Mouse (Mus musculus): Measurements from ENCODE around the gene Acss3.
A peak's percentile ranks its signal among the peaks of the same experiment; 100 is the strongest.

The Acss3 gene

DNA sequence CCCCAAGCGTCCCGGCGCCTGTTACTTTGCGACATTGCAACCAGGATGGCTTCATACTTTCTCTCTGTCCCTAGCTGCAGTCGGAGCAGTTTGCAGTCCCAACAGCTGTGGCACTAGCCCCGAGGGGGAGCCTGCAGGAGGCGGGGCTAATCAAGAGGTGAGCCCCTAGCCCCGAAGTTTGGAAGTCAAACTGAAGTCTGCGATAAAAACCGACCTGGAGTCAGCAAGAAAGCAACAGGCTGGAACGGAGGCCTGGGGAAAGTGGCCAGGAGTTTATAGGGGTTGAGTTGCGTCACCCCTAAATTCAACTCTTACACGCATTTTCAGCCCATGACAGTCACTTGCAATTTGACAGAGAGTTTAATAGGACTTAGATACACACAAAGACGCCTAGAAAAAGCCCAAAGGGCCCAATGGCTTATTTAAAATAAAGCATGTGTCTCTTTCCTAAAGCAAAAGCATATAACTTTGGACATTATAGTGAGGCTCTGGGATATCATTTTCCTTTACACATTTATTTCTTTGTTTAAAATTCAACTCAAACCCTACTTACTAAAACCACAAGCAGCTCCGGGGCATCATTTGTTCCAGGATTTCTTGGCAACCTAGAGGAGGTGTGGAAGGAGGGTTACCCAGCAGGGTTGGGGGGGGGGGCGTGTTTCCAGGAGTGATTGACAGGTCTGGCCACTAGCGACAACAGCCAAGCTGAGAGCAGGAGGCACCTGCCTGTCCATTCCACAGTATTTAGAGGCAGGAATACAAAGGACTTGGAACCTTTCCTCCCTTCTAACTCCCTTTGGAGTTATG is at the start of gene Acss3:
TSS of gene Acss3 (minus strand) at position 140 of the 807 bp plus-strand sequence.
- no peak for DNase-seq (ENCODE audit: low read depth, low spot score)

DNA sequence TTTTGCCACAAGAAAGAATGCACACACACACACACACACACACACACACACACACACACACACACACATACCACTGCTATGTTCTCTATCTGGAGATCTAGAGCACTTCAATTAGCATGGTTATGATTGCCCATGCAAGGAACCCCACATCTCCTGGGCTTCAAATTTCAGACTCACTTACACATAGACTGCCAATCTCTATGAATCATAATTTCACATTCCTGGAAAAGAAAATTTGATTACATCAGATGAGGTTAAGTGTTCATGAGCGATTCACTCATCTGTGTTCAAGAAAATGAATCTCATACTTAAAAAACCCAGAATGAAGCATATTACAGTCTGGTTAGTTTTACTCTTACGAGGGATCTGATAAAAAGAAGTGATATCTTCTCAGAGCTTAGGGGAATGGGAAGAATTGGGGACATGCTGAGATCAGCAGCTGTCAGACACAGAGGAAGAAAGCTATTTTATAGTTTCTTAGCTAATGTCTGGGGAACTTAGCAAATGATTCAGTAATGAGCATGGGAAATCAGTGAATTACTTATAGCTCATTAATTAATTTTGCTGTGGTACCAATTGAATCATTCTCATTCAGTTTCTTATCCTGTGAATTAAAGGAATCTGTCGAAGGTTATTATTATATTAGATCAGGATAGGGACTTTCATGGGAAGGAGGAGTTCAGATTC is 48.7 kb upstream of the Acss3 start:
- DNase-seq (ENCODE audit: low read depth, low spot score): peak; percentile 9

- no peak for DNase-seq (ENCODE audit: low read depth, low spot score)
These were observed 43.0 kb upstream of the Acss3 start for GRCm38 (mm10) chr10:107166486-107166885.

- no peak for DNase-seq (ENCODE audit: low read depth, low spot score)
These were observed 25.3 kb upstream of the Acss3 start for GRCm38 (mm10) chr10:107148759-107149158.

DNA sequence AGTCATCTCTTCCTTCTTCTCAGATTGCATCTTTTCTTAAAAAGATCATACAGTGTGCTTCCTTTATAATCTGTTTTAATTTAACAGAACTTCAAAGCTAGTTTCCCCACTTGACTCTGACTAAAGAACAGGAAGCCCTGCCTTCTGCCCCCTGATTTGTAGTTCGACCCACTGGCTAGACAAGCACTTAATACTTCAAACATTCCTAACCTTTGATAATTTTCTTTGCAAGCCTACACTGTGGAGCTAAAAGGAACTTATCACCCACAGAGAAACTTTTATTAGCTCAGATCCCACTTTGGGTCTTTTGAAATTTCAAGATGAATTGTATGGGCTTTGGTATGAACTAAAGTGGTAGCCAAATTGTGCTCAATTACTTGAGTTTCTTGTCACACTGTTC is 20.5 kb upstream of the Acss3 start:
- no peak for DNase-seq (ENCODE audit: low read depth, low spot score)

- no peak for DNase-seq (ENCODE audit: low read depth, low spot score)
These were observed 19.4 kb upstream of the Acss3 start for GRCm38 (mm10) chr10:107142910-107143309.

DNA sequence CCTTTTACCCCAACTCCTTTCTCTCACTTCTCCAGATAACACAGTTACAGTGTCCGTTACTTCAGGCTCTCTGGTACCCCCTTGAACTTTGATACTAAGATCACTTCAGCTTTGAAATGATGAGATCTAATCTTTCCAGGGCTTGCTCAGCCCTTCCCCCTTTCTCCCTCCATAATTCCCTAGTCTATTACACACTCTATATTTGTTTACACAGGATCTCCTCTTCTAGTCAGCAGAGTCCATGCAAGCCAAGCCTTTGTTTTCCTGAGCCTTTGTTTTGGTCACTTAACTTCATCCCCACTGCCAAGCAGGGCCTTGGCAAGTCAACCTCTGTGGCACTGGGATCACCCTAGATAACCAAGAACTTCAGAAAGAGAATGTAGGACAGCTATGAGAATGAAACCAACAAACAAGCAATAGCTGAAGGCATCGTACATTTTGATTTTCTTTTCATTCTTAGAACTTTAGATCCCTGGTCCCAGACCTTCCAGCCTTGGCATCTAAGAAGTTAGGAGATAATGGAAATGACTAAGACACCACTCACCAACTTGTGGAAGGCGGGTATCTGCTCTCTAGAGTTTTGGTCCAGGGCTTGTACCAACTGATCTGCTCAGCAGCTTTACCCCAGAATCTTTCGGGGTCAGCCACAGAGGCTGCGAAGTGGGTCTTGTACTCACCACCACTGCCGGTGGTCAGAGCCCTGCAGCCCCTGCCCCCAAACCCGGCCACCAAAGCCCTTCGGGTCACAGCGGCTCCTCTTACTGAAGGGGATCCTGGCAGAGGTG is 532 bp downstream of the Acss3 start:
- no peak for DNase-seq (ENCODE audit: low read depth, low spot score)

- no peak for DNase-seq (ENCODE audit: low read depth, low spot score)
These were observed 2.2 kb downstream of the Acss3 start for GRCm38 (mm10) chr10:107121301-107121700.

GRCm38 (mm10) chr10:107119135-107119534 is 4.3 kb downstream of the Acss3 start:
- DNase-seq (ENCODE audit: low read depth, low spot score): no peak

DNA sequence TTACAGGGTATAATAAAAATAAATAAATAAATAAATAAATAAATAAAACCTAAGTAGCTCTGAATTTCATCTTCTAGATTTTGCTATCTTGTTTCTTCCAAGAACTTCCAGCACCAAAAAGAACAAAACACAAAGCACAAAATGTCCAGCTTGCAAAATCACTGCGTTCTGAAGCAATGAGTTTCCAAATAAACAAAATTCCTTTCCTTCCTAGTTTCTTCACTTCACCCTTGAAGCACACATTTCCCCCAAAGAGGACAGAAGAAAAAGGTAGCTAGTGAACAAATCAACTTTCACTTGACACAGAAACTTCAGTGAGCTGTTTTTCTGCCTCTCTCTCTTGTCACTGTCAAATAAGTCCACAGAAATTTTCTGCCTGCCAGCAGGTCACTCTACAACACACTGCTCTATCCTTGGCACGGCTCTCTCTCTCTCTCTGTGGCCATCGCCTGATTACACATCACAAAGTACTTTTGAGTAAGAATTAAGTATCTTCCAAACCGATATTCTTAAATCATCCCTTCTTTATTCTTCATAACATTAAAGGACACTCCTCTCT is 6.7 kb downstream of the Acss3 start:
- no peak for DNase-seq (ENCODE audit: low read depth, low spot score)

DNA sequence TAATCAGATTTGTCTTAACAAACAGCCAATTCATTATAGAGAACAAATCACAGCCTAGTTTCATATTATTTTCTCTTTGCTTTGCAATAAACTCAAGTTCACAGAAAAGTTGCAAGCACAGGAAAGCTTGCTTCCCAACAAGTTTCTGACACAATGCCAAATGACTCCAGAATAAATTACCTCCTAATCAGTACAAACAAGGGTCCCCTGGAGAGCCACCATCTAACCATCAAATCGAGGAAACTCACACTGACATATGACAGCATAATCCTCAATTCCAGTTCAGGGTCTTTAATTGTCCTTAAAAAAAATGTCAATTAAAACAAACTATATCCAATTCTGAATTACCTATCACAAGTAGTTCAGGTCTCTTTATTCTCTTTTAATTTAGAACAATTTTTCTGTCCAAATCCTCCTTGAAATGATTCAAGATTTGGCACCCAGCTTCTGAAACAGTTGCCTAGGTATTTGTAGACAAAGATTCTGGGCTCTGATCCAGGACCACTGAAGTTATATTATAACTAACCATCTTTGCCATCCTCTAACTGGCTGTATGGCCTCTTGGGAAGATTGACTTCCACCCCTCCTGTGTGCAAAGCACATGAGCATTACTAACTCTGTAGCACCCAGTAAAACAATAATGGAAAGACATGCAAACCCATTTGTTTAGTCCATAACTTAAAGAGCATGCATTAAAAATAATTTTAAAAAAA is 7.4 kb downstream of the Acss3 start:
- no peak for DNase-seq (ENCODE audit: low read depth, low spot score)

- DNase-seq (ENCODE audit: low read depth, low spot score): no peak
These were observed 8.3 kb downstream of the Acss3 start for GRCm38 (mm10) chr10:107115121-107115520.

DNA sequence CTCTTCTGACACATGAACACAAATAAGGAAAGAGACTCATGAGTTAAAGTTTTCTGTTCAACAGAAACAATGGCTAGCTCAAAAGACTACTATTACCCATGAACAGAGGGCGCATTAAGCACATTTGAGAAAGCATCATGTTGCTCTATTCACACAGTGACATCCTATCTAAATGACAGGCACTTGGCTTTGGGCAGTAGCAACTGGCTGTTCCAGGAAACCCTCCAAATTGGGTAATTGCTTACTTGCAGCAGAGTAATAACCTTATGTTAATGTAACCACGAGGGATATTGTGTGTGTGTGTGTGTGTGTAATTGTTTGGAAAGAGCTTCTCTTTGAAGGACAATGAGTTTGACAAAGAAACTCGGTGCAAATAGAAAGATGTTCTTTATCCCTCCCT is 29.0 kb downstream of the Acss3 start:
- no peak for DNase-seq (ENCODE audit: low read depth, low spot score)

- no peak for DNase-seq (ENCODE audit: low read depth, low spot score)
These were observed 69.4 kb downstream of the Acss3 start for GRCm38 (mm10) chr10:107053846-107054624.

DNA sequence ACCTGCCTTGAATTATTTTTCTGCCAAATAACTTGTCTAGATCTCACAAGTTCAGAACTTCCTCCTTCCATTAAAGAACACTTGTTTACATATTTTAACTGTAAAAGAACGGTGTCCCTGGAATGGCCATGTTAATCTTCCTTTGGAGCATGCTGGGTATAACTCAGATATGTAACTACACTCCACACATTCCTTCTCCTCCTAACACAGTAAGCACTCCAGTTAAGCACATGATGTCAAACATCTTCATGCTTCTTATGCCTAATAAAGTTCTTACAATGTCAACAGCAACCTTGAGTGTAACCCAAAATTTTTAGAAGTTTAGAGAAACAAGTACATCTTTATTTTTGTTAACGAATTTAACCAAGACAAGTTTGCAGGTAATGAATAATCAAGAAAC is 73.0 kb downstream of the Acss3 start:
- no peak for DNase-seq (ENCODE audit: low read depth, low spot score)

DNA sequence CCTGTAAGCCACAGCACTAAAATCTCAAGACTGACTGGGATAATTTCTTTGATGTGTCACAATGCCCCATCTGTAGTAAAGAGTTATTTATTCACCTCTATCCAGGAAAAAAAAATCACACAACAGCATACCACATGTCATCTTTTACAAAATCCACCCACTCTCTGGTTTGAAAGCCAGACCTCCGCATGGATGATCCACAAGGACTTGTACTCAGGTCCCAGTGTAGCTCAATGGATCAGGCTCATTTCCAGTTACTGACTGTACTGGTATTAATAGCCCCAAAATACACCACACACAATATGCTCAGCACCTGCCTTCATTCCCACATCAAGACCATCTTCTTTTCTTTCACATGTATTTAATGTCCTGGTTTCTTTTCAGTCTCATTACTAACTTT is 80.8 kb downstream of the Acss3 start:
- DNase-seq (ENCODE audit: low read depth, low spot score): no peak

GRCm38 (mm10) chr10:107040837-107041236 is 82.6 kb downstream of the Acss3 start:
- DNase-seq (ENCODE audit: low read depth, low spot score): no peak

DNA sequence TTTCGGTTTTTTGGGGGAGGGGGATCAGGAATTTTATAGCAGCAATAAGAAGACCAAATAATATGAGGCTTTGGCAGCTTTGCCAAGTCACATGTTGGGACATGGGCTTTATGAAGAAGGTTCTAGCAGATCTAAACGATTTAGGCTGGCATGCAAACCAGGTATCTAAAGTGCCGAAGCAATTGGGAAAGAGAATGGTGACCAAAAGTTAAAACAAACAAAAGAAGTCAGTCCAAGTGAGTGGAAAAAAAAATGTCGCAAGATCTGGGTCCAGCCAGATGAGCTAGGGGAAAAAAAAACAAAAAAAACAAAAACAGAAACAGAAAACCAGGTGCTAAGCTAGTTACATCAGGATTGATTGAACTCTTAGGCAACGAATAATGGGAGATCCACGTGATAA is 83.1 kb downstream of the Acss3 start:
- no peak for DNase-seq (ENCODE audit: low read depth, low spot score)

DNA sequence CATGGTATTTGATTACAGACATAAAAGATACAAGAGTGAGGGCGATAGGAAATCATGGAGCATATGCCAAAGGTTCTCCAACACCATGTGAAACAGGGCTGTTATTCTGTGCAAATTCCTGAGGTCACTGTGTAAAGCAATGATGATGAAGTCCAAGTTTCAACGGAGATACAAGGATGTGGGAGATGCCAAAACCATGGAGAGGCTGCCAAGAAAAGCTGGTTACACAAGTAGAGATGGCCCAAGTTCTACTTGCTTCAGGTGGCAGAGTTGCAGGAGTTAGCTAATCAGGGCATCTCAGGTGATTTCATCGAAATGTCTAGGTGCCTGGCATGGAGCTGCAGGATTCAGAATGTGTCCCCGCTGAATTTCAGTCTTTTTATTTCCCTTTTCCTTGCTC is 84.3 kb downstream of the Acss3 start:
- no peak for DNase-seq (ENCODE audit: low read depth, low spot score)

GRCm38 (mm10) chr10:107024254-107024653 is 99.2 kb downstream of the Acss3 start:
- DNase-seq (ENCODE audit: low read depth, low spot score): no peak

GRCm38 (mm10) chr10:107021118-107021517 is 102.3 kb downstream of the Acss3 start:
- no peak for DNase-seq (ENCODE audit: low read depth, low spot score)

All from 3T3-L1 (cell line).